Mouse (Mus musculus) hindbrain, embryonic 10.5 days (tissue): ENCODE measurements around the gene Rps4x. TPM values are rescaled to one million over a fixed set of nuclear protein-coding genes. Genes with fewer than 3 reads are reported as not detected.

Experiments
- DNase-seq: peaks from one replicate; pipeline ENCODE4 v3.0.0-alpha.2; 2017; ENCODE audit warnings: low spot score
- H3K27ac ChIP-seq: fragments of 300-500 bp; sonication (generic); 2 replicates; pipeline ENCODE4 v1.5.1; 2016; ENCODE audit warnings: mild to moderate bottlenecking, moderate library complexity
- H3K27me3 ChIP-seq: fragments of 300-500 bp; sonication (generic); 2 replicates; pipeline ENCODE4 v1.6.1; 2016; ENCODE audit warnings: mild to moderate bottlenecking; ENCODE audit not compliant: poor library complexity, insufficient read depth, severe bottlenecking
- H3K36me3 ChIP-seq: fragments of 300-500 bp; sonication (generic); 2 replicates; pipeline ENCODE4 v1.6.1; 2016; ENCODE audit warnings: mild to moderate bottlenecking, moderate library complexity
- H3K4me1 ChIP-seq: fragments of 300-500 bp; sonication (generic); replicated peaks from 2 replicates; pipeline ENCODE4 v1.6.1; 2016; ENCODE audit warnings: mild to moderate bottlenecking
- H3K4me3 ChIP-seq: fragments of 300-500 bp; sonication (generic); 2 replicates; pipeline ENCODE4 v1.5.1; 2016; ENCODE audit warnings: mild to moderate bottlenecking, moderate library complexity
- H3K9me3 ChIP-seq: fragments of 300-500 bp; sonication (generic); 2 replicates; pipeline ENCODE4 v1.6.1; 2016; ENCODE audit warnings: mild to moderate bottlenecking, moderate library complexity
- WGBS: fragments of 180-500 bp; shearing (Covaris S2); methylation state at CpG from one replicate; pipeline ENCODE4 v1.1.7; 2016; 5-methylcytosine and 5-hydroxymethylcytosine counted together
- polyA plus RNA-seq: library from polyadenylated mRNA; unstranded; fragments of >200 nt; fragmentation: Nextera tagmentation; extraction: Ambion mirVana; gene quantifications from 2 replicates; pipeline ENCODE4 v1.2.1, GENCODE M21; 2016

Rps4x gene
- polyA plus RNA-seq, 1 experiment from 2014 or later = 569 TPM

- DNase-seq = no peak
- H3K36me3 ChIP-seq = no peaks in the 10 kb centered on the region
- H3K4me1 ChIP-seq = peaks cover 8% of the 10 kb centered on the region; the same call in 1 of the 2 replicates
- WGBS = 45% methylated on average over 5 of the region's 5 CpGs
- H3K4me3 ChIP-seq = no peak overlapping the region
- H3K9me3 ChIP-seq = no peaks in the 10 kb centered on the region
- H3K27me3 ChIP-seq = peaks cover 35% of the 10 kb centered on the region
- peak overlapping the region; percentile 56; the same call in 1 of the 2 replicates for H3K27ac ChIP-seq
Measured at GRCm38 (mm10) chrX:102166521-102166920, 22.7 kb downstream of the Rps4x start.

GRCm38 (mm10) chrX:102163529-102163928, 25.7 kb downstream of the Rps4x start:
- Histone ChIP-seq H3K4me3 (no peak overlapping the region), H3K4me1 (peaks cover 8% of the 10 kb centered on the region; the same call in 1 of the 2 replicates), H3K27ac (no peak overlapping the region), H3K27me3 (peaks cover 16% of the 10 kb centered on the region), H3K36me3 (no peaks in the 10 kb centered on the region), H3K9me3 (no peaks in the 10 kb centered on the region)
- DNase-seq = no peak
- 82% methylated on average over 4 of the region's 4 CpGs for WGBS

GRCm38 (mm10) chrX:102163096-102163495, 26.1 kb downstream of the Rps4x start:
- WGBS = 40% methylated on average over 2 of the region's 2 CpGs
- H3K9me3 ChIP-seq = no peaks in the 10 kb centered on the region
- peaks cover 16% of the 10 kb centered on the region for H3K27me3 ChIP-seq
- no peak overlapping the region for H3K27ac ChIP-seq
- DNase-seq = no peak
- H3K36me3 ChIP-seq = no peaks in the 10 kb centered on the region
- peaks cover 8% of the 10 kb centered on the region; the same call in 1 of the 2 replicates for H3K4me1 ChIP-seq
- no peak overlapping the region for H3K4me3 ChIP-seq

- H3K27ac ChIP-seq = no peak overlapping the region
- no peak for DNase-seq
- 81% methylated on average over 2 of the region's 2 CpGs for WGBS
Measured at GRCm38 (mm10) chrX:102160528-102160927, 28.7 kb downstream of the Rps4x start.

GRCm38 (mm10) chrX:102159778-102160177, 29.4 kb downstream of the Rps4x start:
- no peaks in the 10 kb centered on the region for H3K36me3 ChIP-seq
- no peak overlapping the region for H3K27ac ChIP-seq
- no peak for DNase-seq
- H3K27me3 ChIP-seq = 0 out of 2 replicates have a peak, but pooled peaks cover 5% of the 10 kb centered on the region
- 45% methylated on average over 2 of the region's 2 CpGs for WGBS
- H3K9me3 ChIP-seq = no peaks in the 10 kb centered on the region
- no peaks in the 10 kb centered on the region for H3K4me1 ChIP-seq
- no peak overlapping the region for H3K4me3 ChIP-seq

More at GRCm38 (mm10) chrX:102160528-102160927, 28.7 kb downstream of the Rps4x start:
- H3K27me3 ChIP-seq = 0 out of 2 replicates have a peak, but pooled peaks cover 5% of the 10 kb centered on the region
- H3K4me1 ChIP-seq = no peaks in the 10 kb centered on the region
- H3K36me3 ChIP-seq = no peaks in the 10 kb centered on the region
- no peak overlapping the region for H3K4me3 ChIP-seq
- H3K9me3 ChIP-seq = no peaks in the 10 kb centered on the region

- 55% methylated on average over 5 of the region's 5 CpGs for WGBS
- peaks cover 5% of the 10 kb centered on the region; the same call in 1 of the 2 replicates for H3K36me3 ChIP-seq
- no peaks in the 10 kb centered on the region for H3K4me1 ChIP-seq
- no peak for DNase-seq
- H3K9me3 ChIP-seq = no peaks in the 10 kb centered on the region
- H3K27me3 ChIP-seq = 0 out of 2 replicates have a peak, but pooled peaks cover 2% of the 10 kb centered on the region
- H3K27ac ChIP-seq = peak overlapping the region; percentile 86
- peak overlapping the region; percentile 58 for H3K4me3 ChIP-seq
Measured at GRCm38 (mm10) chrX:102157423-102157791, 31.8 kb downstream of the Rps4x start.

GRCm38 (mm10) chrX:102156618-102157422, 32.4 kb downstream of the Rps4x start, which contains the start of gene Ercc6l:
Gene Ercc6l, minus strand, starts transcription at chrX:102157091.
- Histone ChIP-seq H3K4me3 (peak within 1 kb of the TSS; percentile 58), H3K36me3 (peaks cover 10% of the 10 kb centered on the region; the same call in 1 of the 2 replicates), H3K27me3 (0 out of 2 replicates have a peak, but pooled peaks cover 2% of the 10 kb centered on the region), H3K4me1 (no peaks in the 10 kb centered on the region), H3K27ac (peak within 1 kb of the TSS; percentile 86), H3K9me3 (no peaks in the 10 kb centered on the region)
- DNase-seq = peak; percentile 90
- WGBS = 19% methylated on average over 42 of the region's 42 CpGs

GRCm38 (mm10) chrX:102141157-102141556, 48.0 kb downstream of the Rps4x start:
- H3K27ac ChIP-seq = no peak overlapping the region
- peaks cover 5% of the 10 kb centered on the region for H3K27me3 ChIP-seq
- no peak for DNase-seq
- no peaks in the 10 kb centered on the region for H3K9me3 ChIP-seq
- peaks cover 49% of the 10 kb centered on the region for H3K36me3 ChIP-seq
- H3K4me3 ChIP-seq = no peak overlapping the region
- H3K4me1 ChIP-seq = no peaks in the 10 kb centered on the region
- 86% methylated on average over 1 of the region's 1 CpGs for WGBS

Other genes with a start within 250 kb of the Rps4x start
- 2.8 and 3.6 TPM in 2 replicates for gene Rtl5, start 118.1 kb downstream of the Rps4x start, polyA plus RNA-seq
- 85.5 and 89.4 TPM in 2 replicates for gene Pin4, start 69.9 kb downstream of the Rps4x start, polyA plus RNA-seq
- gene Ercc6l, start 32.3 kb downstream of the Rps4x start, polyA plus RNA-seq = 13.7 and 21.8 TPM in 2 replicates
- 16.1 and 20.6 TPM in 2 replicates for gene Cited1, start 62.8 kb upstream of the Rps4x start, polyA plus RNA-seq